Mouse (Mus musculus): ENCODE measurements around the gene Eif4e. TPM values are rescaled to one million over a fixed set of nuclear protein-coding genes. Genes with fewer than 3 reads are reported as not detected.

Eif4e gene
- polyA plus RNA-seq, 1 experiment from 2014 or later, result 134 TPM

- 73% methylated on average over 3 of the region's 3 CpGs for WGBS
- Histone ChIP-seq H3K4me2 (replicated peaks; ENCODE audit: low read depth) (no peak overlapping the region), H3K27ac (ENCODE audit: low read depth, low read length) (no peak overlapping the region), H3K27me3 (replicated peaks; ENCODE audit: control insufficient read depth, insufficient read depth, low read length) (no peaks in the 10 kb centered on the region), H3K4me1 (replicated peaks; ENCODE audit: control insufficient read depth, insufficient read depth, low read length) (no peaks in the 10 kb centered on the region), H3K9ac (ENCODE audit: low read depth, low read length) (no peak overlapping the region), H3K9me3 (ENCODE audit: control insufficient read depth) (no peaks in the 10 kb centered on the region), H3K4me3 (ENCODE audit: low read depth, low read length) (no peak overlapping the region), H3K36me3 (ENCODE audit: control insufficient read depth, insufficient read depth) (no peaks in the 10 kb centered on the region)
- ATAC-seq, result no peak
- no peak for TF ChIP-seq CTCF (IDR thresholded peaks at IDR 0.05; ENCODE audit: low read depth)
Observed at GRCm38 (mm10) chr3:138514749-138515148, 11.2 kb upstream of the Eif4e start.

GRCm38 (mm10) chr3:138515656-138516370 is 10.2 kb upstream of the Eif4e start:
- Histone ChIP-seq H3K4me1 (replicated peaks; ENCODE audit: control insufficient read depth, insufficient read depth, low read length) (no peaks in the 10 kb centered on the region), H3K4me2 (replicated peaks; ENCODE audit: low read depth) (no peak overlapping the region), H3K27ac (ENCODE audit: low read depth, low read length) (no peak overlapping the region), H3K9me3 (ENCODE audit: control insufficient read depth) (no peaks in the 10 kb centered on the region), H3K27me3 (replicated peaks; ENCODE audit: control insufficient read depth, insufficient read depth, low read length) (no peaks in the 10 kb centered on the region), H3K9ac (ENCODE audit: low read depth, low read length) (no peak overlapping the region), H3K4me3 (ENCODE audit: low read depth, low read length) (no peak overlapping the region), H3K36me3 (ENCODE audit: control insufficient read depth, insufficient read depth) (no peaks in the 10 kb centered on the region)
- TF ChIP-seq CTCF (IDR thresholded peaks at IDR 0.05; ENCODE audit: low read depth), result no peak
- no peak for ATAC-seq
- WGBS, result 55% methylated on average over 10 of the region's 10 CpGs

DNA sequence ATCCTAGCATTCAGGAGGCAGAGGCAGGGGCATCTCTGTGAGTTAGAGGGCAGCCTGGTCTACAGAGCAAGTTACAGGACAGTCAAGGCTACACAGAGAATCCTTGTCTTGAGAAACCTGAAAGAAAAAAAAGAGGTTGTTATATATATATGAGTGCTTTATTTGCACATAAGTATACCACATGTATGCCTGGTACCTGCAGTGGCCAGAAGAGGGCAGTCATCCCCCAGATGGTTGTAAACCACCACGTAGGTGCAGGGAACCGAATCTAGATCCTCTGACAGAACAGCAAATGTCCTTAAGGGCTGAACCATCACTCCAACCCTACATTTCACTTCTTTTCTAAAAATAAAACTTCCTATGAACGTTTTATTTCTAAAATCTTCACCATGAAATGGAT is 8.1 kb upstream of the Eif4e start:
- TF ChIP-seq CTCF (IDR thresholded peaks at IDR 0.05; ENCODE audit: low read depth), result peak; percentile 54
- H3K9ac ChIP-seq (ENCODE audit: low read depth, low read length), result no peak overlapping the region
- ATAC-seq, result no peak
- no peaks in the 10 kb centered on the region for H3K36me3 ChIP-seq (ENCODE audit: control insufficient read depth, insufficient read depth)
- H3K27ac ChIP-seq (ENCODE audit: low read depth, low read length), result no peak overlapping the region
- H3K4me1 ChIP-seq (replicated peaks; ENCODE audit: control insufficient read depth, insufficient read depth, low read length), result no peaks in the 10 kb centered on the region
- no peaks in the 10 kb centered on the region for H3K27me3 ChIP-seq (replicated peaks; ENCODE audit: control insufficient read depth, insufficient read depth, low read length)
- no peak overlapping the region for H3K4me3 ChIP-seq (ENCODE audit: low read depth, low read length)
- 60% methylated on average over 3 of the region's 3 CpGs for WGBS
- H3K4me2 ChIP-seq (replicated peaks; ENCODE audit: low read depth), result no peak overlapping the region
- H3K9me3 ChIP-seq (ENCODE audit: control insufficient read depth), result no peaks in the 10 kb centered on the region

- Histone ChIP-seq H3K9me3 (ENCODE audit: control insufficient read depth) (no peaks in the 10 kb centered on the region), H3K4me1 (replicated peaks; ENCODE audit: control insufficient read depth, insufficient read depth, low read length) (no peaks in the 10 kb centered on the region), H3K4me3 (ENCODE audit: low read depth, low read length) (no peak overlapping the region), H3K9ac (ENCODE audit: low read depth, low read length) (no peak overlapping the region), H3K36me3 (ENCODE audit: control insufficient read depth, insufficient read depth) (no peaks in the 10 kb centered on the region), H3K27ac (ENCODE audit: low read depth, low read length) (no peak overlapping the region), H3K4me2 (replicated peaks; ENCODE audit: low read depth) (no peak overlapping the region), H3K27me3 (replicated peaks; ENCODE audit: control insufficient read depth, insufficient read depth, low read length) (no peaks in the 10 kb centered on the region)
- TF ChIP-seq CTCF (IDR thresholded peaks at IDR 0.05; ENCODE audit: low read depth), result no peak
- 73% methylated on average over 6 of the region's 6 CpGs for WGBS
- ATAC-seq, result no peak
Observed at GRCm38 (mm10) chr3:138519218-138519617, 6.8 kb upstream of the Eif4e start.

DNA sequence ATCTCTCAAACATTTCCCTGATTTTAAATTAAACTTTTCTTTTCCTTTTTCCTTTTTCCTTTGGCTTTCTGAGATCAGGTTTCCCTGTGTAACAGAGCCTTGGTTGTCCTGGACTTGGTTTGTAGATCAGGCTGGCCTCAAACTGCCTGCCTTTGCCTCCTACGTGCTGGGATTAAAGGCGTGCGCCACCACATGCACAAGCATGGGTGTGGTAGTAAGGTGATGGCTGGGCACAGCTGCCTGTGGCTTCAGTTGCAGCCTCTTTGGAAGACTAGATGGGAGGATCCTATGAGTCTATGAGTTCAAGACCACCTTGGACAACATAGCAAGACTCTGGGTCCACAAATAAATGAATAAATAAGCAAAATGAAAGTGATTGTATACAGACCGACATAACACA is 2.0 kb upstream of the Eif4e start:
- WGBS, result 87% methylated on average over 4 of the region's 4 CpGs
- TF ChIP-seq CTCF (IDR thresholded peaks at IDR 0.05; ENCODE audit: low read depth), result no peak
- H3K27ac ChIP-seq (ENCODE audit: low read depth, low read length), result no peak overlapping the region

GRCm38 (mm10) chr3:138525494-138525893 is 485 bp upstream of the Eif4e start:
- Histone ChIP-seq H3K9ac (ENCODE audit: low read depth, low read length) (no peak overlapping the region), H3K36me3 (ENCODE audit: control insufficient read depth, insufficient read depth) (no peaks in the 10 kb centered on the region), H3K4me3 (ENCODE audit: low read depth, low read length) (no peak overlapping the region; the same call in 1 of the 2 replicates), H3K27ac (ENCODE audit: low read depth, low read length) (peak overlapping the region; percentile 96), H3K4me1 (replicated peaks; ENCODE audit: control insufficient read depth, insufficient read depth, low read length) (no peaks in the 10 kb centered on the region), H3K27me3 (replicated peaks; ENCODE audit: control insufficient read depth, insufficient read depth, low read length) (no peaks in the 10 kb centered on the region), H3K9me3 (ENCODE audit: control insufficient read depth) (no peaks in the 10 kb centered on the region), H3K4me2 (replicated peaks; ENCODE audit: low read depth) (peak overlapping the region; percentile 96)
- 80% methylated on average over 8 of the region's 8 CpGs for WGBS
- TF ChIP-seq CTCF (IDR thresholded peaks at IDR 0.05; ENCODE audit: low read depth), result no peak
- no peak for ATAC-seq

More for the DNA sequence above, 2.0 kb upstream of the Eif4e start:
- H3K4me2 ChIP-seq (replicated peaks; ENCODE audit: low read depth), result no peak overlapping the region
- ATAC-seq, result no peak
- no peak overlapping the region for H3K4me3 ChIP-seq (ENCODE audit: low read depth, low read length)
- no peak overlapping the region for H3K9ac ChIP-seq (ENCODE audit: low read depth, low read length)
- H3K9me3 ChIP-seq (ENCODE audit: control insufficient read depth), result no peaks in the 10 kb centered on the region
- H3K4me1 ChIP-seq (replicated peaks; ENCODE audit: control insufficient read depth, insufficient read depth, low read length), result no peaks in the 10 kb centered on the region
- H3K36me3 ChIP-seq (ENCODE audit: control insufficient read depth, insufficient read depth), result no peaks in the 10 kb centered on the region
- H3K27me3 ChIP-seq (replicated peaks; ENCODE audit: control insufficient read depth, insufficient read depth, low read length), result no peaks in the 10 kb centered on the region

Measured in intestine, postnatal 0 days (tissue).